Mouse (Mus musculus): ENCODE data around the gene Six5. TPM values are rescaled to one million over a fixed set of nuclear protein-coding genes. Genes with fewer than 3 reads are reported as not detected.
A peak's percentile ranks its signal among the peaks of the same experiment; 100 is the strongest.

Six5 gene
- polyA plus RNA-seq, 1 experiment from 2014 or later = 2.5 TPM

GRCm38 (mm10) chr7:19137380-19137779 is 43.0 kb downstream of the Six5 start:
- Histone ChIP-seq H3K9me3 (ENCODE audit: control insufficient read depth, low read length) (no peaks in the 10 kb centered on the region), H3K27me3 (ENCODE audit: control insufficient read depth, insufficient read depth, low read length) (no peaks in the 10 kb centered on the region), H3K4me2 (replicated peaks) (no peak overlapping the region), H3K36me3 (replicated peaks; ENCODE audit: control insufficient read depth, insufficient read depth) (peaks cover 74% of the 10 kb centered on the region), H3K4me1 (replicated peaks; ENCODE audit: control insufficient read depth, insufficient read depth, low read length) (no peaks in the 10 kb centered on the region), H3K4me3 (replicated peaks; ENCODE audit: low read length) (no peak overlapping the region), H3K9ac (no peak overlapping the region), H3K27ac (no peak overlapping the region)
- 50% methylated on average over 5 of the region's 5 CpGs for WGBS
- no peak for ATAC-seq (ENCODE audit: low FRiP score)
- no peak for DNase-seq (ENCODE audit: low spot score)

GRCm38 (mm10) chr7:19146793-19147192 is 52.4 kb downstream of the Six5 start:
- H3K9me3 ChIP-seq (ENCODE audit: control insufficient read depth, low read length) = no peaks in the 10 kb centered on the region
- no peak overlapping the region for H3K9ac ChIP-seq
- H3K4me1 ChIP-seq (replicated peaks; ENCODE audit: control insufficient read depth, insufficient read depth, low read length) = peaks cover 18% of the 10 kb centered on the region
- peaks cover 21% of the 10 kb centered on the region for H3K36me3 ChIP-seq (replicated peaks; ENCODE audit: control insufficient read depth, insufficient read depth)
- H3K4me2 ChIP-seq (replicated peaks) = no peak overlapping the region
- no peak overlapping the region for H3K4me3 ChIP-seq (replicated peaks; ENCODE audit: low read length)
- no peak overlapping the region for H3K27ac ChIP-seq
- ATAC-seq (ENCODE audit: low FRiP score) (no peak), DNase-seq (ENCODE audit: low spot score) (no peak)
- H3K27me3 ChIP-seq (ENCODE audit: control insufficient read depth, insufficient read depth, low read length) = no peaks in the 10 kb centered on the region
- 93% methylated on average over 10 of the region's 10 CpGs for WGBS

DNA sequence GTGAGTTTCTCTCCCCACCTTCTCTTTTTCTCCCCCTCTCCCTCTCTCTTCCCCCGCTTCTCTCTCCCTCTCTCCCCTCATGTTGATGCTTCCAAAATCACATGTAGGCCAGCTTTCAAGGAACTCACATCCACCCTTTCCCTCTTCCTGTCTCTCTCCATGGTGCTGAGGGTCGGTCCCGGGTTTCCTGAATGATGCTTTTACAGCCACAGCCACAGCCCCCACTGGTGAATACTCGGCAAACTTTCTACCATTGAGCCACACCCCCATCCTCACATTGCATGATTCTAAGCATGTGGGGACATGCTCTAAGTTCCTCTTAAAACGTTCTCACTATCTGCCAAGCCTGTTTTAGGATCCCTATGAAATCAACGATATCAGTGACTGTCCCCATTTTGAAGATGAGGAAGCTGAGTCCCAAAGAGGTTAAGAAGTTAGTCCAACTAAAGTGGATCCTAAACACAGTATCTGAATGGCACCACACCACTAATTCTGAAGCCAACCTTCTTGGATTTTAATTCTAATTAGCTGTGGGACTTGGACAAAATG is 53.2 kb downstream of the Six5 start:
- ATAC-seq (ENCODE audit: low FRiP score) (no peak), DNase-seq (ENCODE audit: low spot score) (no peak)
- WGBS = 65% methylated on average over 6 of the region's 6 CpGs
- H3K9ac ChIP-seq = no peak overlapping the region
- no peaks in the 10 kb centered on the region for H3K27me3 ChIP-seq (ENCODE audit: control insufficient read depth, insufficient read depth, low read length)
- H3K36me3 ChIP-seq (replicated peaks; ENCODE audit: control insufficient read depth, insufficient read depth) = peaks cover 28% of the 10 kb centered on the region
- H3K4me3 ChIP-seq (replicated peaks; ENCODE audit: low read length) = peak overlapping the region; percentile 59; the same call in 1 of the 2 replicates
- no peaks in the 10 kb centered on the region for H3K9me3 ChIP-seq (ENCODE audit: control insufficient read depth, low read length)
- no peak overlapping the region for H3K27ac ChIP-seq
- H3K4me1 ChIP-seq (replicated peaks; ENCODE audit: control insufficient read depth, insufficient read depth, low read length) = peaks cover 18% of the 10 kb centered on the region
- H3K4me2 ChIP-seq (replicated peaks) = peak overlapping the region; percentile 73

Small RNA genes lying within 50 kb of the gene (microRNA-seq; reads per million reads assigned to microRNA genes)
- gene Mir3100 = not detected

Other genes with a start within 250 kb of the Six5 start
- gene Pglyrp1, start 223.3 kb upstream of the Six5 start, polyA plus RNA-seq (2014; fragmentation: Nextera tagmentation; extraction: Ambion mirVana) = 24.5 and 25.2 TPM in 2 replicates
- 23.9 and 24.0 TPM in 2 replicates for gene Ccdc61, start 184.2 kb upstream of the Six5 start, polyA plus RNA-seq (2014; fragmentation: Nextera tagmentation; extraction: Ambion mirVana)
- 15.4 and 16.3 TPM in 2 replicates for gene Nova2, start 168.7 kb upstream of the Six5 start, polyA plus RNA-seq (2014; fragmentation: Nextera tagmentation; extraction: Ambion mirVana)
- 0.52 and 0.69 TPM in 2 replicates for gene Nanos2, start 107.2 kb upstream of the Six5 start, polyA plus RNA-seq (2014; fragmentation: Nextera tagmentation; extraction: Ambion mirVana)
- gene Mypop, start 103.3 kb upstream of the Six5 start, polyA plus RNA-seq (2014; fragmentation: Nextera tagmentation; extraction: Ambion mirVana) = 6.7 and 7.4 TPM in 2 replicates
- gene Irf2bp1, start 90.5 kb upstream of the Six5 start, polyA plus RNA-seq (2014; fragmentation: Nextera tagmentation; extraction: Ambion mirVana) = 32.4 and 38.1 TPM in 2 replicates
- not detected in 2 replicates for gene Foxa3, start 71.1 kb upstream of the Six5 start, polyA plus RNA-seq (2014; fragmentation: Nextera tagmentation; extraction: Ambion mirVana)
- 18.7 and 18.8 TPM in 2 replicates for gene Sympk, start 70.2 kb upstream of the Six5 start, polyA plus RNA-seq (2014; fragmentation: Nextera tagmentation; extraction: Ambion mirVana)
- 0.27 and 0.43 TPM in 2 replicates for gene Rsph6a, start 39.9 kb upstream of the Six5 start, polyA plus RNA-seq (2014; fragmentation: Nextera tagmentation; extraction: Ambion mirVana)
- gene Dmwd, start 18.4 kb upstream of the Six5 start, polyA plus RNA-seq (2014; fragmentation: Nextera tagmentation; extraction: Ambion mirVana) = 32.0 and 35.0 TPM in 2 replicates
- 8.2 and 8.9 TPM in 2 replicates for gene Dmpk, start 10.7 kb upstream of the Six5 start, polyA plus RNA-seq (2014; fragmentation: Nextera tagmentation; extraction: Ambion mirVana)
- 6.7 and 7.7 TPM in 2 replicates for gene Gm4969, start 23.8 kb downstream of the Six5 start, polyA plus RNA-seq (2014; fragmentation: Nextera tagmentation; extraction: Ambion mirVana)
- 10.9 and 11.9 TPM in 2 replicates for gene Fbxo46, start 25.3 kb downstream of the Six5 start, polyA plus RNA-seq (2014; fragmentation: Nextera tagmentation; extraction: Ambion mirVana)
- gene Qpctl, start 54.7 kb downstream of the Six5 start, polyA plus RNA-seq (2014; fragmentation: Nextera tagmentation; extraction: Ambion mirVana) = 19.1 and 20.3 TPM in 2 replicates
- gene Snrpd2, start 55.1 kb downstream of the Six5 start, polyA plus RNA-seq (2014; fragmentation: Nextera tagmentation; extraction: Ambion mirVana) = 104 and 110 TPM in 2 replicates
- 0.62 and 1.1 TPM in 2 replicates for gene Gipr, start 71.5 kb downstream of the Six5 start, polyA plus RNA-seq (2014; fragmentation: Nextera tagmentation; extraction: Ambion mirVana)
- gene Eml2, start 81.8 kb downstream of the Six5 start, polyA plus RNA-seq (2014; fragmentation: Nextera tagmentation; extraction: Ambion mirVana) = 3.4 and 3.6 TPM in 2 replicates
- 3.1 and 3.2 TPM in 2 replicates for gene Gpr4, start 117.9 kb downstream of the Six5 start, polyA plus RNA-seq (2014; fragmentation: Nextera tagmentation; extraction: Ambion mirVana)
- 34.1 and 36.6 TPM in 2 replicates for gene Opa3, start 133.7 kb downstream of the Six5 start, polyA plus RNA-seq (2014; fragmentation: Nextera tagmentation; extraction: Ambion mirVana)
- gene Vasp, start 177.2 kb downstream of the Six5 start, polyA plus RNA-seq (2014; fragmentation: Nextera tagmentation; extraction: Ambion mirVana) = 32.7 and 35.3 TPM in 2 replicates
- gene Ppm1n, start 185.5 kb downstream of the Six5 start, polyA plus RNA-seq (2014; fragmentation: Nextera tagmentation; extraction: Ambion mirVana) = 0.74 and 1.0 TPM in 2 replicates
- 106 and 112 TPM in 2 replicates for gene Rtn2, start 188.0 kb downstream of the Six5 start, polyA plus RNA-seq (2014; fragmentation: Nextera tagmentation; extraction: Ambion mirVana)
- gene Fosb, start 215.5 kb downstream of the Six5 start, polyA plus RNA-seq (2014; fragmentation: Nextera tagmentation; extraction: Ambion mirVana) = 0.12 TPM in 1 of 2 replicates, not detected in the other